Mouse (Mus musculus) heart, embryonic 11.5 days (tissue): ENCODE measurements around the gene Slc2a8. TPM values are rescaled to one million over a fixed set of nuclear protein-coding genes. Genes with fewer than 3 reads are reported as not detected.

Experiments used
- ATAC-seq: fragments of 200-750 bp; cut with Nextera tagmentation; replicated peaks from 2 replicates; pipeline ENCODE4 v1.8.0; 2017; ENCODE audit warnings: moderate library complexity; ENCODE audit not compliant: insufficient number of reproducible peaks, low FRiP score, low TSS enrichment
- H3K27ac ChIP-seq: fragments of 300-500 bp; sonication (generic); 2 replicates; pipeline ENCODE4 v1.5.1; 2014; ENCODE audit warnings: mild to moderate bottlenecking, low read depth, low read length
- H3K27me3 ChIP-seq: fragments of 300-500 bp; sonication (generic); 2 replicates; pipeline ENCODE4 v1.6.1; 2014; ENCODE audit warnings: mild to moderate bottlenecking, low read length, mixed read lengths; ENCODE audit not compliant: control insufficient read depth, insufficient read depth
- H3K36me3 ChIP-seq: fragments of 300-500 bp; sonication (generic); 2 replicates; pipeline ENCODE4 v1.6.1; 2014; ENCODE audit warnings: mild to moderate bottlenecking, low read length, moderate library complexity, mixed read lengths; ENCODE audit not compliant: control insufficient read depth, insufficient read depth
- H3K4me1 ChIP-seq: fragments of 300-500 bp; sonication (generic); 2 replicates; pipeline ENCODE4 v1.6.1; 2014; ENCODE audit warnings: low read length; ENCODE audit not compliant: control insufficient read depth, insufficient read depth
- H3K4me2 ChIP-seq: fragments of 300-500 bp; sonication (generic); 2 replicates; pipeline ENCODE4 v1.6.1; 2014; ENCODE audit warnings: mild to moderate bottlenecking, moderate library complexity
- H3K4me3 ChIP-seq: fragments of 300-500 bp; sonication (generic); 2 replicates; pipeline ENCODE4 v1.5.1; 2014; ENCODE audit warnings: low read depth, low read length
- H3K9ac ChIP-seq: fragments of 300-500 bp; sonication (generic); 2 replicates; pipeline ENCODE4 v1.6.1; 2014; ENCODE audit warnings: mild to moderate bottlenecking, low read depth, low read length, moderate library complexity
- H3K9me3 ChIP-seq: fragments of 300-500 bp; sonication (generic); replicated peaks from 2 replicates; pipeline ENCODE4 v1.6.1; 2016; ENCODE audit warnings: low read length; ENCODE audit not compliant: control insufficient read depth
- WGBS: fragments of 180-500 bp; shearing (Covaris S2); extraction: QIAGEN DNeasy Blood & Tissue Kit; methylation state at CpG from one replicate; pipeline ENCODE4 v1.1.7; 2014; ENCODE audit not compliant: insufficient replicate concordance; 5-methylcytosine and 5-hydroxymethylcytosine counted together
- polyA plus RNA-seq: library from polyadenylated mRNA; unstranded; fragments of >200 nt; fragmentation: Nextera tagmentation; extraction: Ambion mirVana; gene quantifications from 2 replicates; pipeline ENCODE4 v1.2.1, GENCODE M21; 2014

The Slc2a8 gene
- polyA plus RNA-seq, 1 experiment from 2014 or later, result 12.1 TPM

- H3K27ac ChIP-seq, result peak overlapping the region; percentile 88
- ATAC-seq, result no peak
- H3K9me3 ChIP-seq, result no peaks in the 10 kb centered on the region
- no peaks in the 10 kb centered on the region for H3K27me3 ChIP-seq
- H3K9ac ChIP-seq, result peak overlapping the region; percentile 90
- peak overlapping the region; percentile 92 for H3K4me3 ChIP-seq
- 6% methylated on average over 9 of the region's 9 CpGs for WGBS
- H3K4me1 ChIP-seq, result peaks cover 23% of the 10 kb centered on the region
- H3K36me3 ChIP-seq, result peaks cover 15% of the 10 kb centered on the region; the same call in 1 of the 2 replicates
- H3K4me2 ChIP-seq, result peak overlapping the region; percentile 93
Measured at GRCm38 (mm10) chr2:32962875-32963220, 19.0 kb downstream of the Slc2a8 start.

- Histone ChIP-seq H3K4me1 (peaks cover 19% of the 10 kb centered on the region), H3K4me2 (peak overlapping the region; percentile 93), H3K9me3 (no peaks in the 10 kb centered on the region), H3K9ac (peak overlapping the region; percentile 90), H3K4me3 (peak overlapping the region; percentile 92), H3K27ac (peak overlapping the region; percentile 88), H3K27me3 (no peaks in the 10 kb centered on the region), H3K36me3 (peaks cover 15% of the 10 kb centered on the region; the same call in 1 of the 2 replicates)
- WGBS, result under 1% methylated on average over 33 of the region's 33 CpGs
- no peak for ATAC-seq
Measured at GRCm38 (mm10) chr2:32962062-32962874, 19.6 kb downstream of the Slc2a8 start.

- Histone ChIP-seq H3K27ac (peak within 1 kb of the TSS; percentile 88), H3K27me3 (no peaks in the 10 kb centered on the region), H3K36me3 (peaks cover 15% of the 10 kb centered on the region; the same call in 1 of the 2 replicates), H3K9me3 (no peaks in the 10 kb centered on the region), H3K4me1 (peaks cover 19% of the 10 kb centered on the region), H3K9ac (peak within 1 kb of the TSS; percentile 90), H3K4me3 (peak within 1 kb of the TSS; percentile 92), H3K4me2 (peak within 1 kb of the TSS; percentile 93)
- ATAC-seq, result peak; percentile 87
- 3% methylated on average over 55 of the region's 55 CpGs for WGBS
Measured at GRCm38 (mm10) chr2:32961192-32961995, 20.5 kb downstream of the Slc2a8 start, which contains the start of the genes Rpl12 and Lrsam1. Gene Rpl12 (plus strand): TSS chr2:32961559. Gene Lrsam1 (minus strand): TSS chr2:32961614.

- no peak for ATAC-seq
- Histone ChIP-seq H3K27ac (no peak overlapping the region), H3K4me1 (peaks cover 19% of the 10 kb centered on the region), H3K9me3 (no peaks in the 10 kb centered on the region), H3K4me2 (no peak overlapping the region; the same call in 1 of the 2 replicates), H3K4me3 (no peak overlapping the region), H3K9ac (peak overlapping the region; percentile 90), H3K36me3 (peaks cover 16% of the 10 kb centered on the region), H3K27me3 (no peaks in the 10 kb centered on the region)
- WGBS, result 89% methylated on average over 4 of the region's 4 CpGs
Measured at GRCm38 (mm10) chr2:32960273-32960672, 21.6 kb downstream of the Slc2a8 start.

GRCm38 (mm10) chr2:32957344-32957743 lies 24.5 kb downstream of the Slc2a8 start:
- 60% methylated on average over 8 of the region's 8 CpGs for WGBS
- Histone ChIP-seq H3K4me1 (peaks cover 4% of the 10 kb centered on the region), H3K27ac (no peak overlapping the region), H3K4me3 (no peak overlapping the region), H3K27me3 (no peaks in the 10 kb centered on the region), H3K36me3 (peaks cover 15% of the 10 kb centered on the region), H3K4me2 (no peak overlapping the region), H3K9me3 (peaks cover 4% of the 10 kb centered on the region; the same call in 1 of the 2 replicates), H3K9ac (no peak overlapping the region)
- ATAC-seq, result no peak

- Histone ChIP-seq H3K27me3 (no peaks in the 10 kb centered on the region), H3K4me3 (no peak overlapping the region), H3K9me3 (peaks cover 4% of the 10 kb centered on the region; the same call in 1 of the 2 replicates), H3K9ac (no peak overlapping the region), H3K4me2 (no peak overlapping the region), H3K4me1 (no peaks in the 10 kb centered on the region), H3K27ac (no peak overlapping the region), H3K36me3 (peaks cover 15% of the 10 kb centered on the region)
- 84% methylated on average over 2 of the region's 2 CpGs for WGBS
- ATAC-seq, result no peak
Measured at GRCm38 (mm10) chr2:32954581-32954980, 27.3 kb downstream of the Slc2a8 start.

GRCm38 (mm10) chr2:32947454-32947853 lies 34.4 kb downstream of the Slc2a8 start:
- no peak overlapping the region for H3K4me3 ChIP-seq
- H3K27ac ChIP-seq, result no peak overlapping the region
- no peaks in the 10 kb centered on the region for H3K27me3 ChIP-seq
- WGBS, result 86% methylated on average over 11 of the region's 11 CpGs
- no peaks in the 10 kb centered on the region for H3K4me1 ChIP-seq
- H3K36me3 ChIP-seq, result peaks cover 13% of the 10 kb centered on the region
- H3K9ac ChIP-seq, result no peak overlapping the region
- no peak for ATAC-seq
- no peaks in the 10 kb centered on the region for H3K9me3 ChIP-seq
- H3K4me2 ChIP-seq, result no peak overlapping the region

- no peaks in the 10 kb centered on the region for H3K27me3 ChIP-seq
- peaks cover 14% of the 10 kb centered on the region for H3K36me3 ChIP-seq
- H3K4me1 ChIP-seq, result no peaks in the 10 kb centered on the region
- no peak overlapping the region for H3K9ac ChIP-seq
- WGBS, result 84% methylated on average over 4 of the region's 4 CpGs
- H3K4me2 ChIP-seq, result no peak overlapping the region
- H3K9me3 ChIP-seq, result no peaks in the 10 kb centered on the region
- no peak for ATAC-seq
- no peak overlapping the region for H3K4me3 ChIP-seq
- no peak overlapping the region for H3K27ac ChIP-seq
Measured at GRCm38 (mm10) chr2:32940483-32940882, 41.4 kb downstream of the Slc2a8 start.
